Mouse (Mus musculus) midbrain, embryonic 15.5 days (tissue): ENCODE measurements around the gene Wnt7a. TPM values are rescaled to one million over a fixed set of nuclear protein-coding genes. Genes with fewer than 3 reads are reported as not detected.
A peak's percentile ranks its signal among the peaks of the same experiment; 100 is the strongest.

ENCODE experiments used
- ATAC-seq: fragments of 200-750 bp; cut with Nextera tagmentation; replicated peaks from 2 replicates; pipeline ENCODE4 v1.8.0; 2017; ENCODE audit warnings: moderate TSS enrichment
- H3K27ac ChIP-seq: fragments of 300-500 bp; sonication (generic); 2 replicates; pipeline ENCODE4 v1.5.1; 2015; ENCODE audit warnings: mild to moderate bottlenecking, inconsistent platforms
- H3K27me3 ChIP-seq: fragments of 300-500 bp; sonication (generic); replicated peaks from 2 replicates; pipeline ENCODE4 v1.6.1; 2015; ENCODE audit warnings: inconsistent platforms
- H3K36me3 ChIP-seq: fragments of 300-500 bp; sonication (generic); replicated peaks from 2 replicates; pipeline ENCODE4 v1.6.1; 2015; ENCODE audit warnings: inconsistent platforms
- H3K4me1 ChIP-seq: fragments of 300-500 bp; sonication (generic); 2 replicates; pipeline ENCODE4 v1.6.1; 2015; ENCODE audit warnings: inconsistent platforms
- H3K4me2 ChIP-seq: fragments of 300-500 bp; sonication (generic); 2 replicates; pipeline ENCODE4 v1.6.1; 2015; ENCODE audit warnings: inconsistent platforms, mild to moderate bottlenecking, moderate library complexity
- H3K4me3 ChIP-seq: fragments of 300-500 bp; sonication (generic); 2 replicates; pipeline ENCODE4 v1.5.1; 2015; ENCODE audit warnings: mild to moderate bottlenecking, inconsistent platforms
- H3K9ac ChIP-seq: fragments of 300-500 bp; sonication (generic); 2 replicates; pipeline ENCODE4 v1.6.1; 2015; ENCODE audit warnings: mild to moderate bottlenecking, inconsistent platforms
- H3K9me3 ChIP-seq: fragments of 300-500 bp; sonication (generic); 2 replicates; pipeline ENCODE4 v1.6.1; 2016; ENCODE audit warnings: inconsistent platforms
- WGBS: fragments of 180-500 bp; shearing (Covaris S2); methylation state at CpG from one replicate; pipeline ENCODE4 v1.1.7; 2015; ENCODE audit warnings: mixed read lengths; 5-methylcytosine and 5-hydroxymethylcytosine counted together
- polyA plus RNA-seq: library from polyadenylated mRNA; unstranded; fragments of >200 nt; fragmentation: Nextera tagmentation; extraction: Ambion mirVana; gene quantifications from 2 replicates; pipeline ENCODE4 v1.2.1, GENCODE M21; 2015

The Wnt7a gene
- polyA plus RNA-seq, 1 experiment from 2014 or later = 12.5 TPM

- Histone ChIP-seq H3K4me1 (peaks cover 4% of the 10 kb centered on the region; the same call in 1 of the 2 replicates), H3K9me3 (no peaks in the 10 kb centered on the region), H3K27ac (no peak overlapping the region), H3K4me2 (no peak overlapping the region), H3K9ac (no peak overlapping the region), H3K27me3 (no peaks in the 10 kb centered on the region), H3K4me3 (no peak overlapping the region), H3K36me3 (no peaks in the 10 kb centered on the region)
- no peak for ATAC-seq
- WGBS = 74% methylated on average over 2 of the region's 2 CpGs
Observed at GRCm38 (mm10) chr6:91358394-91358793, 52.8 kb downstream of the Wnt7a start.

GRCm38 (mm10) chr6:91357238-91357876, 53.8 kb downstream of the Wnt7a start:
- Histone ChIP-seq H3K27ac (no peak overlapping the region), H3K4me1 (peaks cover 4% of the 10 kb centered on the region; the same call in 1 of the 2 replicates), H3K9ac (no peak overlapping the region), H3K27me3 (no peaks in the 10 kb centered on the region), H3K4me2 (no peak overlapping the region), H3K9me3 (no peaks in the 10 kb centered on the region), H3K4me3 (no peak overlapping the region), H3K36me3 (no peaks in the 10 kb centered on the region)
- 74% methylated on average over 13 of the region's 13 CpGs for WGBS
- no peak for ATAC-seq

DNA sequence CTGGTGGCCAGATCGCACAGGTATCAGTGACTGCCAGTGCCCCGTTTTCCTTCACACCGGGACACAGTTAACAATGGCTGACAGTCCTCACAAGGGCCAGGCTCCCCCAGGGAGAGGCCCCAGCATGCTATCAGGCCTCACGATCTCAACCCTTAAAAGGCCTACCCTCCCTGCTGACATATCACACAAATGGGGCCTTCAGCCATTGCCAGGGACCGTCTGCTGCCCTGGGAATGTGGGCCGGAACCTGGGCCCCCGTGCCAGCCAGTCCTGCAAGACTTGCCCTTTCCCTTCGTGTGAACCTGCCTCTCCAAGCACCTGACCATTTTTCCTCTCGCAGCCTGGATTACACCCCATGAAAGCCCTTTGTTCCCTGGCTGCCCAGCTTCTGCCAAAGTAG, 61.5 kb downstream of the Wnt7a start:
- 43% methylated on average over 9 of the region's 9 CpGs for WGBS
- H3K4me2 ChIP-seq = no peak overlapping the region
- H3K9me3 ChIP-seq = no peaks in the 10 kb centered on the region
- H3K4me3 ChIP-seq = no peak overlapping the region
- no peak overlapping the region for H3K27ac ChIP-seq
- peaks cover 33% of the 10 kb centered on the region for H3K4me1 ChIP-seq
- H3K27me3 ChIP-seq = no peaks in the 10 kb centered on the region
- ATAC-seq = no peak
- no peaks in the 10 kb centered on the region for H3K36me3 ChIP-seq
- H3K9ac ChIP-seq = no peak overlapping the region

GRCm38 (mm10) chr6:91347721-91348120, 63.4 kb downstream of the Wnt7a start:
- Histone ChIP-seq H3K4me3 (no peak overlapping the region), H3K36me3 (no peaks in the 10 kb centered on the region), H3K9me3 (no peaks in the 10 kb centered on the region), H3K27ac (peak overlapping the region; percentile 82), H3K4me2 (peak overlapping the region; percentile 15), H3K27me3 (no peaks in the 10 kb centered on the region), H3K4me1 (peaks cover 40% of the 10 kb centered on the region), H3K9ac (no peak overlapping the region)
- WGBS = 5% methylated on average over 7 of the region's 7 CpGs
- peak; percentile 79 for ATAC-seq

DNA sequence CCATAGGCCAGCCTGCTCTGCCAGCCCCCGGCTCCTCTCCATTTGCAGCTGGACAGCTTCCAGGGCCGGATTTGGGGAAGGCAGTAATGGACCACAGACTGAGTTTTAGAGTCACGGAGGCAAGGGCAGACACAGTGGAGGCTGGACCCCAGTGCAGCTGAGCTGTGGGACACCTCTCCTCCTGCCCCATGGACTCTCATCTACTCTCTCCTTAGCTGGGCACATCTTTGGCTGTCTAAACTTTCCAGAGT, 64.3 kb downstream of the Wnt7a start:
- 25% methylated on average over 3 of the region's 3 CpGs for WGBS
- Histone ChIP-seq H3K4me3 (no peak overlapping the region), H3K36me3 (no peaks in the 10 kb centered on the region), H3K9me3 (no peaks in the 10 kb centered on the region), H3K27ac (peak overlapping the region; percentile 82), H3K4me1 (peaks cover 40% of the 10 kb centered on the region), H3K4me2 (no peak overlapping the region), H3K9ac (no peak overlapping the region), H3K27me3 (no peaks in the 10 kb centered on the region)
- ATAC-seq = no peak

GRCm38 (mm10) chr6:91346071-91346905, 64.9 kb downstream of the Wnt7a start:
- WGBS = 14% methylated on average over 10 of the region's 10 CpGs
- peak overlapping the region; percentile 82 for H3K27ac ChIP-seq
- H3K27me3 ChIP-seq = no peaks in the 10 kb centered on the region
- peak; percentile 67 for ATAC-seq
- no peaks in the 10 kb centered on the region for H3K9me3 ChIP-seq
- H3K4me3 ChIP-seq = no peak overlapping the region
- no peaks in the 10 kb centered on the region for H3K36me3 ChIP-seq
- no peak overlapping the region for H3K9ac ChIP-seq
- H3K4me2 ChIP-seq = no peak overlapping the region
- H3K4me1 ChIP-seq = peaks cover 40% of the 10 kb centered on the region

DNA sequence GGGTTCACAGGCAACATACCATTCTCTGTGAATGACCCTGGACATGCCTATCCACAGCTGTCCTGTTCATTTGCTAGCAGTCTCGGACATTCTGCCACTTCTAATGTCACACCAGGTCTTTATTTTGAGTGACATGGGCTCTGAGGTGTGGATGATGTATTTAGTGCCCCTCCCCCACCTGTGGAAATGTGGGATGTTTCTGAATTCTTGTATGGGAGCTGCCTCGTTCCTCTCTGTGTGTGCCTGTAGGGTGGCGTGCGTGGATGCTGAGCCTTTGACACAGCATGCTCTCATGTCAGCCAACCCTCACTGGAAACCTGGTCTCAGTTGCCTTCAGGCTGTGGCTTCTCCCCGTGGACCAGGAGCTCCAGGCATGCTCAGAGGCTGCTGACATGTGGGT, 66.1 kb downstream of the Wnt7a start:
- Histone ChIP-seq H3K4me1 (peaks cover 40% of the 10 kb centered on the region), H3K36me3 (no peaks in the 10 kb centered on the region), H3K4me3 (no peak overlapping the region), H3K9me3 (no peaks in the 10 kb centered on the region), H3K4me2 (no peak overlapping the region), H3K27me3 (no peaks in the 10 kb centered on the region), H3K27ac (no peak overlapping the region), H3K9ac (no peak overlapping the region)
- ATAC-seq = no peak
- 25% methylated on average over 5 of the region's 5 CpGs for WGBS

- no peak overlapping the region for H3K9ac ChIP-seq
- H3K4me1 ChIP-seq = peaks cover 10% of the 10 kb centered on the region; the same call in 1 of the 2 replicates
- ATAC-seq = no peak
Observed at GRCm38 (mm10) chr6:91339612-91340246, 71.4 kb downstream of the Wnt7a start.

GRCm38 (mm10) chr6:91335470-91335869, 75.7 kb downstream of the Wnt7a start:
- no peak overlapping the region for H3K9ac ChIP-seq
- H3K4me2 ChIP-seq = no peak overlapping the region
- H3K4me1 ChIP-seq = peaks cover 3% of the 10 kb centered on the region; the same call in 1 of the 2 replicates
- no peaks in the 10 kb centered on the region for H3K9me3 ChIP-seq
- no peak overlapping the region for H3K27ac ChIP-seq
- H3K4me3 ChIP-seq = no peak overlapping the region
- H3K27me3 ChIP-seq = no peaks in the 10 kb centered on the region
- 71% methylated on average over 1 of the region's 1 CpGs for WGBS
- ATAC-seq = no peak
- H3K36me3 ChIP-seq = no peaks in the 10 kb centered on the region

More at GRCm38 (mm10) chr6:91339612-91340246, 71.4 kb downstream of the Wnt7a start:
- Histone ChIP-seq H3K4me2 (no peak overlapping the region), H3K4me3 (no peak overlapping the region), H3K36me3 (no peaks in the 10 kb centered on the region), H3K27me3 (no peaks in the 10 kb centered on the region), H3K9me3 (no peaks in the 10 kb centered on the region), H3K27ac (no peak overlapping the region)
- WGBS = 78% methylated on average over 8 of the region's 8 CpGs

- Histone ChIP-seq H3K4me2 (no peak overlapping the region), H3K9me3 (no peaks in the 10 kb centered on the region), H3K27ac (no peak overlapping the region), H3K36me3 (no peaks in the 10 kb centered on the region), H3K4me3 (no peak overlapping the region), H3K9ac (no peak overlapping the region), H3K4me1 (no peaks in the 10 kb centered on the region), H3K27me3 (no peaks in the 10 kb centered on the region)
- ATAC-seq = no peak
- 72% methylated on average over 8 of the region's 8 CpGs for WGBS
Observed at GRCm38 (mm10) chr6:91331886-91332285, 79.3 kb downstream of the Wnt7a start.

DNA sequence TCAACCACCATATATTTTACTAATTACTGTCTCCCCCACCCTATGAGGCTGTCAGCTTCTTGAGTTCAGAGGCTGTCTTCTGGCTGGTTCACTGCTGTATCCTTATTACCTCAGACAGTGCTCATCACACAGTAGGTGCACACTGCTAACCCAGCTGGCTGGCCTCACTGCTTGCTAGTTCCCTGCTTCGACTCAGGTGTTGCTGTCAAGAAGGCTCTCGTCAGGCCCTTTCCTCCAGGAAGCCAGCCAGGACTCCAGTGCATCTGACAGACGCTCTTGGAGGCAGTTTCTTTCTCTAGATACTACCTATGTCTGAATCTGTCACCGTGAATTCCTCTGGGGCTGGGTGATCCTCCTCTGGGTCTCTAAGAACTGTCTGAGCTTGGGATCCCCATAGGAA, 85.6 kb downstream of the Wnt7a start:
- 93% methylated on average over 4 of the region's 4 CpGs for WGBS

DNA sequence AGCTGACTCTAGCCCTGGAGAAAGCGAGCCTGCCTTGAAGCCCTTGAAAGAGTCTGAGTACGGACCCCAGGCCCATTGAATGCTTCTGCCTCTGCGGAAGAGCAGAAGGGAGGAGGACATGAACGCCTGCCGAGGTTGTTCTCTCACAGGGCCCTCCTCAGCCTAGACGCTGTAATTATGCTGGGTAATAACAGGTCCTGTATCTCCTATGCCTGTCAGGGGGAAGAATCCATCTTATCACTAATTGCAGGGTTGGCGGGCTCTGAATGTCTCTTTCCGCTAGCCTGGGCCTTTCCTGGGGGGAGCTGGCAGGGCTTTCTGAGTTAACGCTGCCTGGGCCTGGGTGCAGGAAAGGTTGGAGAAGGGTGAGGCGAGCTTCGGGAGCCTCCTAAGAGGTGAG, 86.4 kb downstream of the Wnt7a start:
- Histone ChIP-seq H3K4me3 (no peak overlapping the region), H3K4me2 (no peak overlapping the region), H3K27ac (no peak overlapping the region), H3K36me3 (no peaks in the 10 kb centered on the region), H3K27me3 (no peaks in the 10 kb centered on the region), H3K4me1 (peaks cover 15% of the 10 kb centered on the region; the same call in 1 of the 2 replicates), H3K9ac (no peak overlapping the region), H3K9me3 (no peaks in the 10 kb centered on the region)
- WGBS = 58% methylated on average over 11 of the region's 11 CpGs
- no peak for ATAC-seq

More for the DNA sequence above, 85.6 kb downstream of the Wnt7a start:
- ATAC-seq = no peak
- H3K4me3 ChIP-seq = no peak overlapping the region
- H3K36me3 ChIP-seq = no peaks in the 10 kb centered on the region
- no peak overlapping the region for H3K4me2 ChIP-seq
- peaks cover 15% of the 10 kb centered on the region; the same call in 1 of the 2 replicates for H3K4me1 ChIP-seq
- H3K9me3 ChIP-seq = no peaks in the 10 kb centered on the region
- H3K27me3 ChIP-seq = no peaks in the 10 kb centered on the region
- no peak overlapping the region for H3K9ac ChIP-seq
- H3K27ac ChIP-seq = no peak overlapping the region
